Mouse (Mus musculus): ENCODE results near the gene Nnmt.

Nnmt gene

DNA sequence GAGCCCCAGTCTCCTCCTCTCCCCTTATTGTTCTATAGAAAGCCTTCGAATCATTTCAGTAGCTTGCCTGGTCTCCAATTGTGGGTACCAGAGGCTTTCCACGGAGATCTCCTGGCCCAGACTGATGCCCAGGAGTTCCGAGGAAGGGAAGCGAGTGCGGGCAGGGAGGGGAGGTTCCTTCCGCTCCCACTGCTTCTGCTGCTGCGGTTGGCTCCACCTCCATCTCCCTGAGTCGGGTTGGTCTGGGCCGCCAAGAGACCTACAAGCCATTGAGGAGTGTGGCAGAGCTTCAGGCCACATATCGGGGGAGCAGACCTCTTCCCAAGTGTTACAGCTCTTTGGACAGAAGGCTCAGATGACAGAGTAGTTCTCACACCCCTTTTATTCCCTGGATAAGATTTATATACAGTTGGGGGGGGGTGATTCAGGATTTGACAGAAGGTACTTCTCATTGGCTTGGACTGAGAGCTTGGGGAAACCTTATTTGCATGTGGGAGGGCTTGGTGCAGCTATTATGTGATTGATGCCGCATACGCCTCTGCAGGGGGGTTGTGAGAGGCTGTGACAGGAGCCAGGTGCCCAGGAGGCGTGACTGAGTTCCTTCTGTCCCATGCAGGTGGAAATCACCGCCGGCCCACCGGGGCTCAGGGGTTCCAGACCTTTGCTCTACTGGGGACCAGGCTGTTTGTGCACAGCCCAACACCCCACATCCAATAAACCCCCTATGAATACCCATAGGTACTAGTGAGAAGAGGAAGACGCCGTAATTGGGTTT lies 30.8 kb upstream of the Nnmt start:
- ATAC-seq (ENCODE audit: low TSS enrichment) = no peak

DNA sequence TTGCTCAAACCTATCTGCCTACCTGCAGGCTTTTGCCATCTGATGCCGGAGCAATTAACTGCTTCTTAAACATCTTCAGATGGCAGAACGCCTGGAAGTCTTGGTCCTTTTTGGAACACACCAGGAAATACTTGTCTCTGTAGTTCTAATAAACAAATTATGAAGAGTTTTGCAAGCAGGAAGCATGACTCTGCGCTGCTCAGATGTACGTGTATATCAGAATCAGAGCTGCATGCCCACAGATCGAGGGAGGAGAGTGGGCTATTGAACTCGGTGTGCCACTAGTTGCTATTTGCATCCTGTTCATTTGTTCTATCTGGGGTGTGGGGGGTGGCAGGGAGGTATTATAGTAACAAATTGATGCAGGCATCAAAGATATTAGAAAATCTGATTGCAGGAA lies 28.2 kb upstream of the Nnmt start:
- ATAC-seq (ENCODE audit: low TSS enrichment) = no peak

DNA sequence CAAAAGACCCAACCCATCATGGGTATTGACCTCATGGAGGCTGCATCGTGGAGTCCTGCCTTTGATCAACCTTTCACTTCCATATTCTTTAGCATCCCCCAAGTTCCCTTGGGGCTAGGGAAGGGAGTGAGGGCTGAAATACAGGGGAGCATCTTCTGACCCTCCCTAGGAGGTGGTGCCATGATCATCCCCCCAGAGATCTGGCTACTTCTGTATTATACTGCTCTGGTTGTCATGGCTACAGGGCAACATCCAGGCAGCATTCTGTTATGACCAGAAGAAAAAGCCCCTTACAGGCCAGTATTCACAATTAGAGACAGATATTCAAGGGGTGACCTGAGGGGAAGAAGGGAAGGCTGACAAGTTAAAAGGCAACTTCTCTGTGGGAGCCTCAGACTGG lies 14.3 kb upstream of the Nnmt start:
- ATAC-seq (ENCODE audit: low TSS enrichment) = no peak

DNA sequence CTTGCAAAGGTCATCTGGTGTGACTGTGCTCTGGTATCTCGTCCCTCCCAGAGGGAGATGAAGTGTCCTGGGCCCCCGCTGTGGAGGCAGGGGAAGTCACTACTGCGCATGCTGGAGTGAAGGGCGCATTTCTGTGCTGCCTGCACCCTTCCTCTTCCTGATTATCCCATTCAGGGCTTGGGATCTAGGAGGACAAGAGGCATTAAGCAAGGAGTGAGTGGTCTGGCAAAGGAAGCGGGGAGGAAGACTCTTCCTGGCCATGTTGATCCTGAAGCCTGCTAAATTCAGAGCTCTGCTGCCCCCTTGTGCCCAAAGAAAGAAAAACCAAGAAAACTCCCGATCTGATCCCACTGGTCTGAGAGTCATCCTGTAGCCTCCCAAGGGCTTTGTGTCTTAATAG lies 13.6 kb upstream of the Nnmt start:
- ATAC-seq (ENCODE audit: low TSS enrichment) = peak; percentile 73

DNA sequence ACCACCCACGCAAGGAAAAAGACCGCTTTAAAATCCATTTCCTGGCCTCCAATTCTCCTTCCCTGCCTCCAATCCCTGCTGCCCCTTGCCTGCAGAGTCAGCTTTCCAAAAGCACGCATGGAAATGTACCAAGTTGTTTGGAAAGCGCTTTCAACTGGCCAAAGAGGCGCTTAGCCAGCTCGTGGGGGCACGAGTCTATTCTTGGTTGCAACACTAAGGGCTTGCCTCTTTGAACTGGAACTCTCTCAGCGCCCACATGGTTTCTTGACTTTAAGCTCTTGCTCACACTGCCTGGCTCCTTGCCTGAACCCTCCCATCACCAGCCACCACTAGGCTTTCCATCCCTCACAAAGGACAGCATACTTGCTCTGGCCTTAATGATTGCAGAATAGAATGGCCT lies 13.2 kb upstream of the Nnmt start:
- ATAC-seq (ENCODE audit: low TSS enrichment) = no peak

DNA sequence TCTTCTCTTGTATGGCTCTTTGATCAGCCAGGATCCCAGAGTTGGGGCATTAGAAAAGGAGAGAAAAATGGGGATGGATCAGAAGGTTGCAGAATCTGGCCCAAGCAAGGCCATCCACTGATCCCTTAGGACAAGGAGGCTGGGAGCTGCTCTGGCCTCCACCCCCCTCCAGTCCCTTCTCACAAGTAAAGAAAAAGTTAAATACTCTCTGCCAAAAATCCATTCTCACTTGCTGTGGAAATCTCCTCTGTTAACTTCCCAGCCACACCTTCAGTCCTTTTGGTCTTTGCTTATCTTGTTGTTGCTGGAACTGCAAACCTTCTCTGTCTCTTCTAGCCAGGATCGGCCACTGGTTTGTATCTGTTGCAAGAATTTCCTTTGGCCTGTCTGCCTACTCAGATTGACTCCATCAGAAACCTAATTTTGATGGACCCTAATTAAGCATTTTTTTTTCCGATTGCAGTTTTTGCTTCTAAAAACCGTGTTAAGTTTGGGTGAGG lies 12.6 kb upstream of the Nnmt start:
- ATAC-seq (ENCODE audit: low TSS enrichment) = no peak

DNA sequence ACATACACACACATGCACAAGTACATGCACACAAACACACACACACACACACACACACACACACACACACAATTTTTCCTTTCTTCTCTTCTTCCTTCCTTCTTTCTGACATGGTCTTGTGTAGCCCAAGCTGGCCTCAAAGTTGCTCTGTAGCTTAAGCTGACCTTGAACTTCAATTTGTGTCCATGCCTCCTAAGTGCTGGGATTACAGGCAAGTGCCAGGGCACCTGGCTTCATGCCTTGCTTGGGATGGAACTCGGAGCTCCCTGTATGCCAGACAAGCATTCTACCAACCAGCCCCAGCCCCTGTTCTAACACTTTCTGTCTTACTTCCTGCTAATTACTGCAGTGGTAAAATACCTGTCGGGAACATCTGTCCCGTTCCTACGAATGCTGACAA lies 8.3 kb upstream of the Nnmt start:
- ATAC-seq (ENCODE audit: low TSS enrichment) = no peak

DNA sequence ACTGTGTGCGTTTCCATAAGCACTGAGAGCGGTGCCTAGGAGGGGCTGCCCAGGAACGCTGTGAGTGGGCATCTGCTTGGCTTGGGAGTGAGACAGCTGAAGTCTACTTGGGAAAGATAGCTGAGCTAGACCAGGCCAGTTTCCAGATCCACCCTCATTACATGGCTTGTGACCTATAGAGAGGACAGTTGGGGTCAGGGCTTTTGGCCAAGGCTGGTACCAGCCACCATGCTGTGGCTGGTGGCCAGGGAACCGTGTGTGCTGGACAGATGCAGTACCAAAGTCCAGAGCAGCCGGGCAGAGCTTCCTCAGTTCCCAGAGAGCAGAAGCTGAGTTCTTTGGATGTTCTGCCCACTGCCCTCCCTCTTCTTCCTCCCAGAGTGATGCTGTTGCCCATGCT lies 7.6 kb upstream of the Nnmt start:
- ATAC-seq (ENCODE audit: low TSS enrichment) = no peak

DNA sequence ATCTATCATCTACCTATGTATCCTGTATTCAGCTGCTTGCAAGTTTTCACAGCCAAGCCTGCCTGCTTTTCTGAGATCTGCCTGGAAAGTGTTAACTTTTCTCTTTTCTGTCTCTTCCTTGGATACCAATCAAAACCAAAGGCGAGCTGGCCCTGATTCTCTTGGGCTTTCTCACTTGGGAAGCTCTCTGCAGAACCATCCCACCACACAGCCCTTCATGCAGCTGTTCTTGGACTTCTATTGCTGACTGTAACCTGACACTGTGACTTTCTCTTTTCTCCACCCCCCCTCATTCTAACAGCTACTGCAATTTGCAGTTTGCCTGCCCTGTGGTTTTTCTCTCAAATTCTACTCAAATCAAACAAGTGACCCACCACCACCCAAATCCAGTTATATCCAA lies 6.1 kb upstream of the Nnmt start:
- ATAC-seq (ENCODE audit: low TSS enrichment) = no peak

DNA sequence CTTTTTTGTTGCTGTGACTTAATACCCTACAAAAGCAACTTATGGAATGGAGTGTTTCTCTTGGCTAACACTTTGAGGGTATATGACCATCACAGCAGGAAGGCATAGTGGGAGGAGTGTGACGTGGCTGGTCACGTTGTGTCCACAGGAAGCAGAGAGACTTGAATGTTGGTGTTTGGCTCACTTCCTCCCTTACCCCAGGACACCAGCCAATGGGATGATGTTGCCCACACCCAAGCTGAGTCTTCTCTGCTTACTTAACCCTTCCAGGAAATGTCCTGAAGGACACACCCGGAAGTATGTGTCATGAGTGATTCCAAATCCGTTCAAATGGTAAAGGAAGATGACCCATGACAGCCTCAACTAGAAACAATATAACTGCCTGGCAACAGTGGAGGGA lies 4.8 kb upstream of the Nnmt start:
- no peak for ATAC-seq (ENCODE audit: low TSS enrichment)

DNA sequence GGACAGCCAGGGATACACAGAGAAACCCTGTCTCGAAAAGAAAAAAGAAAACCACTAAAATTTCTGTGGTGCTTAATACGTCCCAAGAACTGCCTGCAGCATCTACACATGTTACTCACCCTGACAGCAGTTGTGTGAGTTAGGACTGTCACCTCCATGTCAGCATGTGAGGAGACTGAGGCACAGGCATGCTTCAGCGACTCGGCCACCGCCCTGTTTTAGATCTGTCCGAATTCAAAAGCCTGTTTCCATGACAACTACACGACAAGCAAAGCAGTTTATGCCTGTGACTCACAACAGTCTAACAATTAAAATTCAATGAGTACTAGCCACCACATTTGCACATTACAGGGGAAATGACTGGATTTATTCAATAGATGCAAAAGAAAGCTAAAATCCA lies 2.5 kb upstream of the Nnmt start:
- no peak for ATAC-seq (ENCODE audit: low TSS enrichment)

DNA sequence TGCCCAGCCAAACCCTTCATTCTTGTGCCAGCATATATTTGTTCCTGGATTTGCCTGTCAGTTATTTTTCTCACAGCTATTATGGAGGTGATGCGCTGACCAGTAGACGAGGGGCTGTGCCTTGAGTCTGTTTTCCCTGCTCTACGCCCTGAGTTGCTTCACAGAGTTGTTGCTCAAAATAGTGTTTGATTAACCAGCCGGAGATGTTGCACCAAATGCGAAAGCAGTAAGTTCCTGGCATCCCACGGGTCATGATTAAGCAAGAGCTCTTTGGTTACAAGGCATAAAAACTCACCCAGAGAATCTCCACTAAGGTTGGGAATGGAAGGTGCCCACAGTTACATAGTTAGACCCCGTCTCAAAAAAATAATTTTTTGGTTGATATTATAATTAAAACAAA lies 1.2 kb upstream of the Nnmt start:
- ATAC-seq (ENCODE audit: low TSS enrichment) = no peak

DNA sequence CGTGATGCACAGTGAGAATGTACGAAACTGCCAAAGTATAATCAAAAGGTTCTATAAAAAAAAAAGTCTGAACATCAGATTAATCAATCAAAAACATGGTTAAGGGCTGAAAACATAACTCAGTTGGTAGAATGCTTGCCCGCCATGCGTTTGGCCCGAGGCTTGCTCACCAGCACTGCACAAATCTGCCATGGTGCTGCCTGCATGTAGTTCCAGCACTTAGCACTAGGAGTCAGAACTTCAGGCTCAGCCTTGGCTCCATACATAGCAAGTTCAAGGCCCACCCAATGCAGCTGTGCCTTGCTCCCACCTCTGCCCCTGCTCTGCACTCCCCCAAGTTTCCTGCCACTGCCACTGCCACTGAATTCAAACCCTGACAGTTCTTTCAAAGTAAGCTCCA lies 744 bp upstream of the Nnmt start:
- no peak for ATAC-seq (ENCODE audit: low TSS enrichment)

DNA sequence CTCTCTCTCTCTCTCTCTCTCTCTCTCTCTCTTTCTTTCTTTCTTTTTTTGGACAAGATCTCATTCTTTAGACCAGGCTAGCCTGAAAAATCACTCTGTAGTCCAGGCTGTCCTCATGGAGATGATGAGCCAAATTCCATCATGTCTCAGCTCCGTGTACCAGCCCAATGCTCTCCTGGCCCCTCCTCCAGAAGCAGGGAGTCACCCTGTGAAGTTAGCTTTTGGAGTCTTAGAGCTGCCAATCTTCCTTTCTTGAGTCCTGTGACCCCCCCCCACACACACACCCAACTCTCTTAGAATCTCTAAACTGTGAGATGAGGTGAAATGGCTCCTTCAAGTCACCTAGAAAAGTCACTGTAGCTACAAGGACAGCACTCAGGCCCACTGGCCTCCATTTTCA lies 727 bp downstream of the Nnmt start:
- no peak for ATAC-seq (ENCODE audit: low TSS enrichment)

DNA sequence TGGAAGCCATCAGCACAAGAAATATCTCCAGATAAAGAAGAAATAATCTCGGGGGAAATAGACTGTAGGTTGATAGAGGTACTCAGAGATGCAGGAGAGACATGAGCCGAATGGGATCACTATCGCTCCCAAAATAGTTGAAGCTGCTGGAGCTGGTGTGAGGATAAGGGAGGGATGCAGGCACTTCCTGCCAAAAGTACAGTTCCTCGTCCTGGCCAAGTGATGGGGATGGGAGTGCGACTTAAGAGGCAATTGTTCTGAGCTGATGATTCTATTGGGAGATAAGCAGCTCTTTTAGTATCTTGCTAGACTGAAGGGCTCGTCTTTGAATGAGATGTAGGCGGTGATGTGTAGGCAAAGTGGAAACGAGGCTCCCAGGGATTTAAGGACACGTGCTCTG lies 4.1 kb downstream of the Nnmt start:
- peak; percentile 70; the same call in 1 of the 2 replicates for ATAC-seq (ENCODE audit: low TSS enrichment)

DNA sequence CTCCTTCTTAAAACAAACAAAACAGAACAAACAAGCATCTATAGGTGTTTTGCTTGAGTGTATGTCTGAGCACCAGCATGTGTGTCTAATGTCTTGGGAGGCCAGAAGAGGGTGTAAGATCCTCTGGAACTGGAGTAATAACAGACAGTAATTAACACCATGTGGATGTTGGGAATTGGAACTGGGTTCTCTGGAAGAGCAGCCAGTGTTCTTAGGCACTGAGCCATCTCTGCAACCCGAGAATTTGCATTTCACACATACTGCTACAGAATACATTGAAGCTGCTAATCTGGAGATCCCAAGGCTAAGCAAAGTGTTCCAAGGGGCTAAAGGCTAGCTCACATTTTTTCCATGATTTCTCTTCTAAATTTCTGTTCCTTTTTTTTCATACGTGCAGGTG lies 4.9 kb downstream of the Nnmt start:
- ATAC-seq (ENCODE audit: low TSS enrichment) = peak; percentile 65

DNA sequence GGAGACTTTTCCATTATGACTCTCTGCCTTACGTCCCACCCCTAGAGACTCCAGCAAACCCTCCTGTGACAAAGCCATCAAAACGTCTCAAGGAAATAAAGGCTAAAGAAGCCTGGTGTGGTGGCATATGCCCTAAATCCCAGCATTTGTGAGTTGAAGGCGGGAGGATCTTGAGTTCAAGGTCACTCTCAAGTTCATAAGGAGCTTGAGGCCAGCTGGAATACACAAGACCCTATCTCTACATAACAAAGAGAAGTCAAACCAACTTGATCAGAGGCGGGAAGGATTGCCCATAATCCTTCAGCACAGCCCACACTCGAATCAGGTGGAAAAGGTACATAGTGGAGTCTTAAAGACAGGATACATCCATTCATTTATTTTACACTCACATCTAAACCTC lies 7.5 kb downstream of the Nnmt start:
- no peak for ATAC-seq (ENCODE audit: low TSS enrichment)

DNA sequence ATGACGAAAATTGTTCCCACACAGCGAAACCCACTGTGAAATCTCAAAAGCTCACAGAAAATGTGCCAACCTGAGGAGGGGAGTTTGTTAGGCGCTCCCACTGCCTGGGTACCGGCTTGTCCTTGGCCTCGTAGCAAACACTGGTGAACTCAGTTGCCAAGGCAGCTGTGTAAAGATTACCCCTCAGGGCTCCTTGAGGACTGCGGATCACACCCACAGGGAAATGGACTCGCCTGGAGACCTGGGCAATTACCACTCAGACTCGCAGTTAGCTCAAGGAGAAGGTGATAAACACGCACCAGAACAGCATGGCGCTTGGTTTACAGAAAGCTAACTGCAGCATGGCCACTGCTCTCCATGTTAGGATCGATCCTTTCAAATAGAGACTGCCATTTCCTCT lies 8.0 kb downstream of the Nnmt start:
- ATAC-seq (ENCODE audit: low TSS enrichment) = no peak

DNA sequence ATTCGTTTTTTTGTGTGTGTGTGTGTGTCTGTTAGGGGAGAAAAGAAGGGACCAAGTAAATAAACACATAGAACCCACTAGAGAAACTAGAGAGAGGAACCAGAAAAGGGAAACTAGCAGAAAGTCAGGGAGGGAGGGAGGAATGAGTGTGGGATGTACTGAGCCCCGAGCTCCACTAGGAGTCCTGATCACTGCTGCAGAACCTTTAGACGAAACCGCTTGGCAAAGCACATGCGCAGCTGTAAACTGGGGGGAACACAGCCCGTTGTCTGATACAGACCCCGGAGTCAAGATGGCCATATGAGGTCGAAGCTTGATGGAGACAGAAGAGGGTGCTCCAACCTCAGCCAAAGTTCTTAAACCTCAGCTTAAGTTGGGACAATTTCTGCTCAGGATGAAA lies 11.0 kb downstream of the Nnmt start:
- ATAC-seq (ENCODE audit: low TSS enrichment) = no peak

DNA sequence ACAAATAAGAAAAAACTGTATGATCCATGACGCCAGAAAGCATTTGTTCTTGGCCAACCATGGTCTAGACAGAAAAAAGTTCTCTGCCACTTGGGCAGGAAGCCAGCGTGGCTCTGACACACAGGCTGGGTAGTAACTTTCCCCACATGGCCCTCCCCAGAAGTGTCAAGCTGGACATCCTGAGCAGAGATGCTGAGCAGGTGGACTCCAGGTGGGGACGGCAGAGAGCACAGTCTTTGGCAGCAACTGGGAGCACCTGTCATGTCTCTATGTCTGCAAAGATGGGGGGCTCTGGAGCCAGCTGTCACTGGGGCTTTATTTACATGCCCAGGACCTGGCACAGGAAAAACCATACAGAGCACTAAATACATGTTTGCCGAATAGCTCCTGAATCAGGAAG lies 14.3 kb downstream of the Nnmt start:
- no peak for ATAC-seq (ENCODE audit: low TSS enrichment)

DNA sequence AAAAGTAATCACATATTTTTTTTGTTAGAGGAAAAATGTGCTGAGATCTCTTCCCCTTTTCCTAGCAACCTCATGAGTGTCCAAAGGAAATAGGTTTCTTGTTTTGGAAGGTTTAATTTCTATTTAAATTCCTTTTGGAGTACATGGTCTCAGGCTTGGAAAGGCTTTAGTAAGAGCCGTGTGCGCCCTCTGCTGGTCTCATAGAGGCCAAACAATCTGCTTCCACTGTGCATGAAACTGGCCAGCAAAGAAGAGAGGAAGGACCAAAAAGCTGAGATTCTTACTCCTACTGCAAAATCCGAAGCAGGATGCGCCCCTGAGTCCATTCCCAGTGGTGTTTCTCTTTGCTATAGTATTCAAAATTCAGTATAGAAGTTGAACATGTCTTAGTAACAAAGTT lies 18.6 kb downstream of the Nnmt start:
- peak; percentile 80; the same call in 1 of the 2 replicates for ATAC-seq (ENCODE audit: low TSS enrichment)

DNA sequence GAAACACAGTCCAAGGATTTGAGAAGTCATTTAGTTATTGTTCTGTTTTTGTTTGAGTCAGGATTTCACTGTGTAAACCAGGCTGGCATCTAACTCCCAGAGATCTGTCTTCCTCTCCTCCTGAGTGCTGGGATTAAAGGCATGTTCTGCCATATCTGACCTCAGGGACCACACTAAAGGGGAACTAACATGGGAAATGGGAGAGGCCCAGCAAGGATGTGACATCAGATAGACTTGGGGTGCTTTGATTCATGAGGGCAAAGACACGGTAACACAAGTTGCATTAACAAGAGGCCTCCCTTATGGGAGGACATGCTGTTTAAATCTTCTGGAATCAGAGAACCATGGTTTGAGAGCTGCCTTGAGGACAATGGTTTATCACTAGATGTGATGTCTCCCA lies 24.1 kb downstream of the Nnmt start:
- no peak for ATAC-seq (ENCODE audit: low TSS enrichment)

DNA sequence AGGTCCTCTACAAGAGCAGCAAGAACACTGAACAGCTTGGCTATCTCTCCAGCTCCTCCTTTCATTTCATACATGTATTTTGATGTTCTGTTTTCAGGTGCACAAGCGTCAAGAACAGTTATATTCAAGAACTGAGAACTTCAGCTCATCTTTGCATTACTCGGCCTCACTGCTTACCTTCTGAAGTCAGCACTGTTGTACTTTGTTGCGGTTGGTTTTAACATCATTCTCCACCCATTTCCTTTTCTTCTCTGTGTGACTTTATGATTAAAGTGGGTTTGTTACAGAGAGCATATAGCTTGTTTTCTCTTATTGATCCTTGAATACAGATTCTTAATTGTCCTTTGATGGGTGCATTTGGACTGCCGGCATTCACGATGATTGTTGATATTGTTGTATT lies 42.6 kb downstream of the Nnmt start:
- ATAC-seq (ENCODE audit: low TSS enrichment) = no peak

DNA sequence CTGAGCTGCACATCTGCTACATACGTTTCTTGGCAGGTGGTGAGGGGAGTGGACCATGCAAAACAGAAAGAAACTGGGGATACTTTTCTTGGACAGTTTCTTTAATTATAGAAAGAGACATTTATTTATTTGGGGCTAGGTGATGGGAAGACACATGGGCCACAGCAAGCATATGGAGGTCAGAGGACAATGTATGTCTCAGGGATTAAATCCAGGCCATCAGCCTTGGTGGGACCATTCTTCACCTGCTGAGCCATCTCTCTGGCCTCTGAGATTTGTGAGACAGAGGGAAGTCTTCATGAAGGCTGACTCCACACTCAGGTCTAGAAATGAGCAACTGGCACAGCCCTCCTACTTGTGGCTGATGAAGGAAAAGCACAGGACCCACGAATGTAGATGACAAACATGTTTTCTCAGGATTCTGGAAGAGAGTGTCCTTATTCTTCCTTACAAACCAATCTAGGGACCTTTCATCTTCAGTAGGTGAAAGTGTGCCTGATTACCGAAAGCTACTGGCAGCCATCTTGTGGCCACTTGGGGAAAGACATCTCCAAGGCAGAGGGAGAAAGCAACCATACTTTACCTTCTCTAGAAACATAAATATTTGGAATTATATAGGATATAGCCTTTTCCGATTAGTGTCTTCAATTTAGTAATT lies 45.3 kb downstream of the Nnmt start:
- ATAC-seq (ENCODE audit: low TSS enrichment) = 0 out of 2 replicates have a peak, but pooled peaks have one; percentile 57

Measured in frontal cortex, adult (tissue).